Mouse (Mus musculus) naive thymus-derived CD4-positive, alpha-beta T cell, adult 2 months (primary cell): ENCODE results near the gene Mrgpre.

Experiments
- DNase-seq: peaks from one replicate; pipeline ENCODE4 v3.0.0-alpha.2; 2011; ENCODE audit warnings: low read depth

Gene Mrgpre

DNA sequence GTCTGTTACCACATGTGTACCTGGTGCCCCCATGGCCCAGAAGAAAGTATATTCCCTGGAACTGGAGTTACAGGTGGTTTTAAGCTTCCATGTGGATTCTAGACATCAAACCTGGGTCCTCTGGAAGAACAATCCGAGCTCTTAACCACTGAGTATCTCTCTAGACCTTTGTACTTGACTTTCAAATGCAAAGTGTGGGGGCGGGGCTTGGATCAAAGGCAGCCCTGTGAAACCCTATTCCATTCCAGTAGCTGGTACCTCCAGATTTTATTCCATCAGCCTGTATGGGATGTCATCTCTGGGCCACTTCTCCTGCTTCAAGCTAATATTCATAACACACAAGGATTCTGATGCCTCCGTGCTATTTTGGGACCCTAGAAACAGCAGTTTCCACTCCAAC, 8.2 kb downstream of the Mrgpre start:
- DNase-seq, result no peak

DNA sequence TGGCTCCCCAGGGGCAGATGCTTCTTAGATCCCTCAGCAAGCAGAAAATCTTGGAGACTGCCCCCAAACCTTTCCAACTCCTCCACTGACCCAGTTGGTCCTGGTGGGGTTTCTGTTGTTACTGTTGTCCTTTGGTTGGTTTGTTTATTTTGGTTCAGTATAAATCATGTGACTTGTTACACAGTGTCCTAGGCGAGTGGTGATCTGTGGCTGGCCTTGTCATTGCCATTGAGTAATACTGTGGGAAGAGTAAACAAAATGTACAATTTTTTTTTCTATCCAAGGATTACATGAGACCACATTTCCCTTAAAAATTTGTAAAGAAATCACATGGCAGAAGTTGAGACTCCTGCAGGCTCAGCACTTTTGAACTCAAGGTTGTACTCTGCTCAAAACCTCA, 14.8 kb downstream of the Mrgpre start:
- no peak for DNase-seq

DNA sequence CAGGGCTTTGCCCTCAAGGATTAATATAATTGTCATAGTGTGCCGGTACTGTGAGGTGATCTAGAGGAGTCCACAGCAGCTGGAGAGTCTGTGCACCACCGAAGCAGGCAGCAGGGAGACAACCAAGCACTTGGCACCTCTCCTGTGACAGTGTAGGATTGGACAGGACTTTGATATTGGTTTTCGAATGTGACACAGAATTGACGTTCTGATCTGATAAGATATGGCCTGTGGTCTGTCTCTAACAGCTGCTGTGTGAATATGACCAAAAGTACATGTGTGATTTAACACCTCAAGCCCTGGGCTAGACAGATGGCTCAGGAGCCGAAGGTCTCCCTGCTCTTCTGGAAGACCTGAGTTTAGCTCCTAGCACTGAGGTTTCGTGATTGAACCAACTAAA, 16.0 kb downstream of the Mrgpre start:
- no peak for DNase-seq

DNA sequence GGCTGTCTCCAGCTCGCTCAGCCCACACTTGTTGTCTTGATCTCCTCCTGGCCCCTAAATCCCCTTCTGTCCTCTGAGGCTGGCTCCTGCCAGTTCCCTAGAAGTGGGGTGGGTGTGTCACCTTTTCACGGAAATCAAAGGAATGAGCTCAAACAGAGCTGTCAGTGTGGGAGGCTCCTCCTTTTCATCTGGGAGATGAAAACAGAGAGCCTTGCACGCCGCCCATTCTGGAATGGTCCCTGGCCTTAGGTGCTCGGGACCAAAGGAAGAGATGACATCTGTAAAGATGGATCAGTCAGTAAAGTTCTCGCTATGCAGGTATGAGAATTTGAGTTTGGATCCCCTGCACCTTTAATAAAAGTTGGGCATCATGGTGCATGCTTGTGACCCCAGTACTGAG, 17.4 kb downstream of the Mrgpre start, which contains the start of gene Mrgprg:
Gene Mrgprg (minus strand): TSS at position 101 of the 400 bp plus-strand sequence.
- no peak for DNase-seq

DNA sequence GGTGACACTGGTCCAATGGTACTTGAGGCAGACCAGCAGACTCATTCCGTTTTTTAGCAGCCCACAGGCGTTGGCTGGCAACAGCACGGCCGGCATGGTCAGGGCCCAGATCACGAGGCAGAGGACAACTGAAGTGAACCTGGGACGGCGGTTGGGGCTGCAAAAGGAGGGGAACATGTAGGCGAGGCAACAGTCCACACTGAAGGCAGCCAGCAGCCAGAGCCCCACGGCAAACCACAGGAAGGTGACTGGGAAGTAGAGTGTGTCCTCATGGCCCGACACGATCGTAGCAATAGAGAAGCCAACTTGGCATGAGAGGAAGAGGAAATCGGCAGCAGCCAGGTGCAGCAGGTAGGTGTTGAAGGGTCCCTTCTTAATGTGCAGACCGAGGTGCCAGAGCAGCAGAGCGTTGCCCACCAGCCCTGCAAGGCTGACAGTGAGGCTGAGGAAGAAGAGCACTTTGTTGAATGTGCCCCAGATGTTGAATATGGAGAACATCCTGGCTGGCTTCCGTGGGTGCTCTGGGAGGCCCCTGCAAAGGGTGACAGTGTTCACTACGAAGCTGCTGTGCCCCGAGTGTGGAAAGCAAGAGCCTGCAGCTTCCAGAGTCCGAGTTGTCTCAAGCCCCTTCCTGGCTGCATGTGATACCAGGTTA, 19.3 kb downstream of the Mrgpre start:
- DNase-seq, result no peak

DNA sequence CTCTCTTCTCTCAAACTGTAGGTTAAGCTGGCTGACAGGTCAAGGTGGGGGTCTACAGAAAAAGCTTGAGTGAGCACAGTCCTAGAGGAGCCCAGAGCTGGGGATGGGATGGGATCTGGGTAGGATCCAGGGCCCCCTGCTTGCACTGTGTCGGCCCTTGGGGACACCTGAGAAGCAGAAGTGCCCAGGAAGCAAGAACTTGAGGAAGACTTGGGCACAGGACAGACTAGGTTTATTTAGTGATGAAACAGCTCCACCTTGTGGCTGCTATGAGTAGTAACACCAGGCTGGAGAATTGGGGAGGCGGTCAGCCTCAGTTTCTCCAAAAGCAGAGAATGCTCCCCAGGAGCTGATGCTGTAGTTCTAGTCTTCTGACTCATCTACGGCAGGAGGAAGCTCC, 20.5 kb downstream of the Mrgpre start:
- DNase-seq, result peak; percentile 80

DNA sequence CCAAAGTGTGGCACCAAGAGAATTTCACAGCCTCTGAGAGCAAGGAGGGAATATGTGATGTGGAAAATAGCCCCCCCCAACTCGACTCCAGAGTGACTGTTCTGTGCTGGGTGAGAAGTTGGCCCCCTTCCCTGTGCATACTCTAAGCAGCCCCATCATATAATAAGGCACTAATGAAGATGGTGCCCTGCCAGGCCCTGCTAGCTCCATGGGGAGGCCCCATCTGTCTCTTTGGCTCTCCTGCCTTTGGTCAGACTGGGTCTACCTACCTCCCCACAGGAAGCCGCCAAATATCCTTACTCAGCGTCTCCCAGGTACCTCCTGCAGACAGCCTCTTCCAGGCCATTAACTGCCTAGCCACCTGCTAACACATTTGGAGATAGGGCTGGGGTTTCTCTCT, 25.3 kb downstream of the Mrgpre start:
- no peak for DNase-seq

DNA sequence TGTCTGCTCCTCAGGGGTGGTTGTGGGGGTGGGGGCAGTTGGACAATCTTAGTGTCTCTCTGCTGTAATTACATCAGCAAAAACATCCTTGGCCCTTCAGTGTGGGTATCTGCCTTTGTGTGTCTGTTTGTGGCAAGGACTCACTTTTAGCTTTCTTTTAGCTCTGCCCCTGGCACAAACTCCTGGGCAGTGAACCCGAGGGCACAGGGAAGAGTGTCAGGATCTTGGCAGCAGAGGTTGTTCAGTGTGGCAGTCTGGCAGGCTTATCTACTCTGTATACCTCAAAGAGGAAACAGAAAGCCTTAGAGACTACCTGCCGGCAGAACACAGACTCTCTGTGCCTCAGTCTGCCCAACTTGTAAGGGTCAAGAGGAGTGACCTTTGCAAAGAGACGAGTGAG, 26.6 kb downstream of the Mrgpre start:
- peak; percentile 32 for DNase-seq

DNA sequence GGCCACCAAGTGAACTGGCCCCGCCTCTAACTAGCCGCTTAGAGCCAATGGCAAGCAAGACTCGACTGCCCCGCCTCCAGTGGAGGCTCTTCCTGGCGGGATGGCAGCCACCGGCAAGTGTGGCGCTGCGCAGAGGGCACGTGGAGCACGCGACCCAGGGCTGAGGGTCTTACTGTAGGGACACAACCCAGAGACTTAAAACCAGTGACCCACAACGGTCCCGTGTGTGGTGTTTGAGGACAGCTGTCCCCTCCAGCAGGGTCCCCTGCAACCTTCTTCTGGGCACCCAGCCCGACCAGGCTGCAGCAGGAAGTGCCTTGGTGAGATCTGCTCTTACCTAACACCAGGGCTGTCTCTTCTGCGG, 27.3 kb downstream of the Mrgpre start:
- DNase-seq, result peak; percentile 90

DNA sequence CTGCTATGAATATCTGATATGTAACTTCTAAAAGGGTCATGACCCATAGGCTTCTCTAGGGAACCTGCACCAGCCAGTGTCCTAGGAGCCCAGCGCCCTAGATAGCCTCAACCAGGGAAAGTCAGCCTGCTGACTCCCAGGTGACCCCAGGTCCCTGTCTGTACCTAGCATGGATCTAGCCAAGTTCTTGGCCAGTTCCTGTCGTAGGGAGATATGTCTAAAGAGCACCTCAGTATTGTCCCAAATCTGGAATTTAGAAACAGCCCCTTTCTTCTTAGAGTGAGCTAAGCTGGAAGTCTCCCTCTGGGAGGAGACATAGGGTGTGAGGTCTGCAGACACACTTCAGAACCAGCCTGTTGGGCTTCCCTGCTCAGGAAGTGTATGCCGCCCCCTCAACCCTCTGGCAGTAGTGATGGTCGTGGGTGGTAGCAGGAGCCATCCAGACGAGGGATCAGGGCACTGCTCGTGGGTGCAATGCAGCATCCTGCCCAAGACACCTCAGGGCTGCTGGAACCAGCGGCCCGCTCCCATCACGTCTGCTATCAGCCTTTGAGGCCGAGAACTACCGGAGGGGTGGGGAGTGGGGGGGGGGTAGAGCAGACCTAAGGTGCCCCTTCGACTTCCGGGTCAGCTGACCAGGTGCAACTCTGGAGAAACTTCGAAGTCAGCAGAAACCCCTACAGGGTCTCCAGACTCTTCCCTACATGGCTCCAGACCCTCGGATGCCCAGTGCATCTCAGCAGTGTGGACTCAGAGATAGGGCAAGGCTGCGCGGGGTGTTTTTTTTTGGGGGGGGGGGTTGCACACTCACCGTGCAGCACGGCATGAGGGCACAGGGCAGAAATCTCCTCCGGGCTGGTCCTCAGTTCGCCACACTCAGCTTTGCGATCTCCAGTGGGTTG, 27.9 kb downstream of the Mrgpre start, which contains the start of gene Osbpl5:
Gene Osbpl5 (minus strand): TSS at position 861 of the 902 bp plus-strand sequence.
- DNase-seq, result peak; percentile 21

DNA sequence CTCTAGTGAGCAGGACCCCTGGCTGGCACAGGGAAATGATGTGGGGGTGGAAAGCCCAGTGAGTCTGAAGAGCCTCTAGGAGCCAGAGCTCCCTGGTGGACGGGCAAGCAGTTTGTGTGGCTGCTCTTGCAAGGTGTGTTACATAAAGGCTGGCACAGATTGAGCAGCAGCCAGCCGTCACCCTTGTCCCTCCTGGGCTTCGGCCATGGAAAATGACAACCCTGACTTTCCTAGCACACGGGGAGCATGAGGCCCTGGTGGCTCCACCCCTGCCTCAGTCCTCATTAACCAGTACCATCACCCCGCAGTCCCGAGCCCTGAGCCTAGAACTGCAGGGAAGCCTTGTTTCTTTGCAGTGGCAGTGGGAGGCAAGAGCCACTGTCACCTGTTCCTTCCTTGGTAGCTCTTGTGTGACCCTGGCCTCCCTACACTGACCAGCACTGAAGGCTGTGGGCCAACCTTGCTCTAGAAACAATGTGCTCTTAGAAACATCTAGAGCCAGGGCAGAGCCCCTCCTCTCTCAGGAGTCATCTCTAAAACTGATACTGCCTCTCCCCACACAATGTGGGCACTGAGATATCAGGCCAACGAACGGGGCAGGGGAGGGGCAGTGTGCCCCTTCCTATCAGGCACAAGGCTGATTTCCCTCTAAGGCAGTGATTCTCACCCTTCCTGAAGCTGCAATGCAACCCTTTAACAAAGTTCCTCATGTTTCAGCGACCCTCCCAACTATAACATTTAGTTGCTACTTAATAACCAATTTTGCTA, 28.8 kb downstream of the Mrgpre start:
- peak; percentile 8 for DNase-seq

DNA sequence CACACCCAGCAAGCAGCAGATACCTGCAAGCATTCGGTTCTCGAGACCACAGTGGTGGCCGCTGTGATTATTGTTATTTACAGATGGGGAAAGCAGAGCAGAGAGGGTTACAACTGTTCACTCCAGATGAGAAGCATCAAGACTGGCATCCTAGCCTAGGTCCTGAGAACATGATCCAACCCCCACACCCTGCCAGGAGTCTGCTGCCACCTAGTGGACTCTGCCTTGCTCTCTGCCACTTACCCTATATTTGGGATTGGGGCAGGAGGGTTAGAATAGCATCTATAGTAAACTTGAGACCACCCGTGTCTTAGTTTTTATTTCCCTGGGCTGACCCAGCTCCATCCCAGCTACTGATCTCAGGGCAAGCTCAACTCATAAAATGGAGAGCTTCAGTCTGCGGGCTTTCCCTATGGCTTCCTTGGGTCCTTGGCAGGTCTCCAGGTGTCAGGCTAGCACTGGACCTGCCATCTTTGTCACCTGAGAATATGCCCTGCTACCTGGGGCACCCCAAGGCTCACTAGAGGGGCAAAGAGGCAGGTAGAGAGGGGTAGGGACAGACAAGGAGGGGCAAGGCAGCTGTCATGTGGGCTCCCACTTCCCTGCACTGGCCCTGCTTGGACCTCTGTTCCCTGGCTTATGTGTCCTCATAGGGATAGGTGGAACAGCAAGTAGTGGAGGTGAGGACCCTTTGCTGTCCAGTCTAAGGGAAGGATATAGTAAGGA, 30.1 kb downstream of the Mrgpre start:
- DNase-seq, result peak; percentile 84

DNA sequence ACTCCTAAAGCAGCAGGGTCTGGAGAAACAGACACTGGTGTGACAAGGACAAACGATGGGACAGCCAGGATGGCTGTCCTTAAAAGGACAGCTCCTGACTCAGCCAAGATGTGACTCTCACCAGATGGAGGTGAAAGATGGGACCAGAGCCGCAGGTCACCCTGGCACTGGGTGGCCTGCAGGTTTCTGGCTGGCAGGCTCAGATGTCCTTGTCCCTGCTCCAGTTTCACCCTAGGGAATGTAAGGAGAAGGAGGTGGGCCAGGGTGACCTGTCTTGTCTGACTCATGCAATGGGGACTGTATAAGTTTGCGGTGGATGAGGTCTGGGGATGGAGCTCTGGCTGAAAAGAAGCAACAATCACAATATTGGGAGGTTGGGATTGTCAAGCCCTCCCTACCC, 31.7 kb downstream of the Mrgpre start:
- DNase-seq, result no peak

DNA sequence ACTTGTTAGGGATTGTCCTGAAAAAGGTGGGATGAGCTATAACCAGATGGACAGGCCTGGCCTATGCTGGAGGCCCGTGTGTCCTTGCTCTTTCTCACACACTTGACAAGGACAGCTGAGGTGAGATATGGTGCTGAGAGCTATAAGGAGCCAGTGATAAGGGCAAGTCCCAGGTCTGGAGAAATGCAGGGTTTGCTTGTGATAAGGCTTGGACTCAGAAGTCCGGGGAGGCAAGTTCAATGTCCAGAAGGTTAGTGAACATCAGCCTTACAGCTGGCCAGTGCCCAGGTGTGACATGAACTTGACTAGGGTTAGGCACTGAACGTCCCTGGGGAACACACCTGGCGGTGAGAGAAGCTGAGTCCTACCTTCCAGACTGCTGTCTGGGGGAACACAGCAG, 32.2 kb downstream of the Mrgpre start:
- DNase-seq, result no peak

DNA sequence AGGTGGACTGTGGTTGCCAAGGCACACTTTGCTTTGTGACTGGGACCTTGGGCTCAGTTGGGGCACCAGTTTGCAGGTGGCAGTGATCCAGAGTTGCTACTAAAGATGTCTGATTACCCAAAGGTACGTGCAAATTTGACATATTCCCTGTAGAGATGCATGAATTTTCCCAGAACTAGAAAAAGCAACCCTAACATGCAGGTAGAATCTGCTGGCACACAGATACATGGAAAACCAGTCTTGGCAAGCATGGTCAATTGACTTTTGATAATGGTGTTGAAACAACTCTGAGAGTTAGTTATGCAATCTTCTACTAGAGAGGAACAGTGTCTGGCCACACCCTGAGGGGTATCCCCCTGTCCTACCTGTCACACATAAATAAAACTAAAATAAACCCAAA, 32.9 kb downstream of the Mrgpre start:
- DNase-seq, result no peak

DNA sequence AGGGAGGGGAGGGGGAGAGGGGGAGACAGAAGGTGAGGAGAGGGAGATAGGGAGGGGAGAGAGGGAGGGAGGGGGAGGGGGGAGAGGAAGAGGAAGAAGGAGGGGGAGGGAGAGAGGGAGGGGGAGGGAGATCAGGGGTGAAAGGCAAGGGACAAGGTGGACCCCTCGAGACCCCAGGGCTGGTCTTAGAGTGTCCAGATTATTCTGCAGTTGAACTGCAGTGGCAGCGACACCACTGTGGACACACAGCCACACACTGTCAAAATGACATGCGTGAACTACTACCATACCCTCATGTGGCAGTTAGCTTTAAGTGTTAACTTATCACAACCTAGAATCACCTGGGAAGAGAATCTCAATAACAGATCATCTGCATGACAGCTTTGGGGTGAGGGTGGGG, 35.3 kb downstream of the Mrgpre start:
- DNase-seq, result peak; percentile 8

DNA sequence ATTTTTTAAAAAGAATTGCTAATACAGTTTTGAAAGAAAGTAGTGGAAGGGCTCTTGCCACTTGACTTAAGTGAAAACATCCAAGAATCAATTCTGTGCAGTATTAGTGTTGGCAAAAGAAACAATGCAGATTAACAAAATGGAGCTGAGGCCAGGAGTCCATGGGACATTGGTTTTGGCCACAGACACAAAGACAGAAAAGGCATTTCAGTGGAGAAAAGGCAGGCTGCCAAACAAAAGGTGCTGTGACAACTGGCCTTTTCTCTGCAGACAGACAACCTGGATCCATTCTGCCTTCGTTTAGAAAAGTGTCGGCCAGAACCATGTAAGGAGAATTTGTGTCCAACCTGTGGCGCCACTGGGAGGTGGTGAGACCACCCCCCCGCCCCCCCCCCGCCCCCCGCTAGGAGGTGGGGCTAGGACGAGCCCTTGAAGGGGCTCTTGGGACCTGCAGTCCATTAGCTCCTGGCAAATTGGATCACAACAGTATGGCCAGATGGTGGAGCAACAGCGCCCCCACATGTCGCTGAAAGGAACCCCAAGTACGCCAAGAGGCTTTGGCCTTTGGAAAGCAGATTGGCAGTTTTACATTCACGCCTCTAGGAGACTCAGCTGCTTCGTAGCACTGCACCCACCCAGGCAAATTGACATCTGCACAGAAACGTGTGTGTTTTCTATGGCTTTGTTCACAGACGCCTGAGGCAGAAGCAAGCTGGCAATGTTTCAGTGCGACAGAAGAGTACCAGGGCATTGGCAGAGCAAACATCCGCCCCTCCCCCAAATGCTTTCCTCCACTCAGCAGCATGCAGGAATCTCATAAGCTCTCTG, 36.0 kb downstream of the Mrgpre start:
- peak; percentile 90 for DNase-seq

DNA sequence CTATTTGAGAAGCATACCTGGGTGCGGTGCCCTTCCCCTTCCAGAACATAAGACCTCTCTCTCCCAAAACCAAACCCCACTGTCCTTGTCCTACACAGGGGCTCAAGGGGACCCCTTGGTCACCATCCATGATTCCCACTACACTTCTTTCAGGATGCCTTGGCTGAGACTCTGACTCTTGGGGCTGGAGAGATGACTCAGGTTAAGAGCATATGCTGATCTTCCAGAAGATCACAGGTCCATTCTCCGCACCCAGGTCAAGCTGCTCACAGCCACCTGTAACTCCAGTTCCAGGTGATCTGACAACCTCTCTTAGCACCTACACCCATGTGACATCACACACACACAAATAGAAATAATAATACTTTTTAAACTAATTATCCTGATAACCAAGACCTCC, 43.6 kb downstream of the Mrgpre start:
- no peak for DNase-seq

DNA sequence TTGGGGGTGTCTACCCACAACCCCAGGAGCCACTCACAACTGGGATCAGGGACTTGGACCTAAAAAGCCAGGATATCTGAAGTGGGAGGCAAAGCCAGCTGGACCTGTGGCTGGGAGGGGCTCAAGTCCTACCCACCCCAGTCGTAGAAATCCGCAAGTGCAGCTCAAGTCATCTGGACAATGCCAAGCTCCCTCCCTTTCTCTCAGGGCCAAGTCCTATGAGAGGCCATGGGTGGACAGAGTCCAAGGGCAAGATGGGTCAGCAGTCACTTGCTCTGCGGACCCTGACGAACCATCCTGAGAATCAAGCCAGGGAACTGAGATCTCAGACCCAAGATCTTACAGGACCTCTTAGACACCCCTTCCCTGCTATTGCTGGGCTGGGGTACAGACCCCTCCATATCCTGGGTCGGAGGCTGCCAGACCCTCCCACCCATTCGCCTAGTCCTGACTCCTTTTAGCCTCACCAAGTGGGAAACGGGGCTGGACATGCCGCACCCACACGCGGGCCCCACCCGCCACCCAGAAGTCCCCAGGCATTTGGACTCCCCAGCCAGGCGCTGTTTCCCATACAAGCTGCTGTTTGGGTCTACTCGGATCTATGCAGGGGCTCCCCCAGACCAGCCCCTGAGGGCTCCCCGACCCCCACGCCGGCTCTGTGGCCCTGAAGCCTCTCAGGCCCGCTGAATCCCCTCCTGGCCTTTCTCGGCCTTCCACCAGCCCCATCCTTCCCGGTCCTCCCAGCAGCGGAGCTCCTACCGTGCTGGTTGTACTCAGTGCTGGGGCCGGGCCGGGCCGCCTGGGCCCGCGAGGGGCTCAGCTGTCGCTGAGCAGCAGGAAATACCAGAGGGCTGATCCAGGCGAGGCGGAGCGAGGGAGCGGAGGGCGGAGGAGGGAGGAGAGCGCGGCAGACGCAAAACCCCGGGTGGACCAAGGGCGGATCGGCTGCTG, 44.5 kb downstream of the Mrgpre start:
- peak; percentile 71 for DNase-seq

DNA sequence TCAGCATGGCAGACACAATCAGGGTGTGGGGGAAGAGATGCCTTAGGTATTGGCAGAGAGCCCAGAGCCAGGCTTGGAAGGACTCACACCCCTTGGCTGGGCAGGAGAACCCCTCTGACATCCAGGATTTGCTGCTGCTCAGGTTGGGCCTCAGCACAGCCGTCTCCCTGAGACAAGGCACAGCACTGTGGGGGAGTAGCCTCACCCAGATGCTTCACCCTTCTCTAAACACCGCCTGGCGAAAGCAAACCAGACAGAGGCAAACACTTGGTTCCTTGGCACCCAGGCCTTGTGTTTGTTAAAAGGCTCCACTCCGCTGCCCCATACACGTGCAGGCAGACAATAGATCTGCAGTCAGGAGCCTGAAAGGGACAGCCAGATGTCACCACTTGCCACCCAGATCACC, 45.7 kb downstream of the Mrgpre start:
- DNase-seq, result no peak
